Mouse (Mus musculus) MEL (cell line): ENCODE measurements around the gene Cux1.

ENCODE experiments used
- BHLHE40 ChIP-seq: IDR thresholded peaks from 2 replicates; pipeline ENCODE4 v1.6.1; 2012; ENCODE audit warnings: low read depth, mild to moderate bottlenecking, inconsistent platforms, low read length, improper control_type of control experiment, borderline replicate concordance
- CHD2 ChIP-seq: IDR thresholded peaks from 2 replicates; pipeline ENCODE4 v1.6.1; 2011; ENCODE audit warnings: low read length, improper control_type of control experiment
- CTCF ChIP-seq, 3 experiments: IDR thresholded peaks in 2 of 3; conservative IDR thresholded peaks in 1 of 3; 2 replicates each; pipeline ENCODE4 v1.5.1; 2011 to 2012; ENCODE audit warnings: low read length in 3 of 3, low read depth in 2 of 3, mild to moderate bottlenecking in 2 of 3, improper control_type of control experiment in 1 of 3, inconsistent platforms in 1 of 3, mixed read lengths in 1 of 3, moderate library complexity in 1 of 3; ENCODE audit not compliant: control insufficient read depth in 1 of 3, insufficient read depth in 1 of 3, poor library complexity in 1 of 3, severe bottlenecking in 1 of 3
- EP300 ChIP-seq, 2 experiments: IDR thresholded peaks; 2 replicates each; pipeline ENCODE4 v1.6.1; 2011; ENCODE audit warnings: improper control_type of control experiment in 2 of 2, low read length in 2 of 2, low read depth in 1 of 2, mild to moderate bottlenecking in 1 of 2
- POLR2A ChIP-seq, 2 experiments: IDR thresholded peaks; 2 replicates each; pipeline ENCODE4 v1.6.1; 2011 to 2012; ENCODE audit warnings: low read length in 2 of 2, mild to moderate bottlenecking in 2 of 2, control low read depth in 1 of 2, improper control_type of control experiment in 1 of 2, low read depth in 1 of 2, moderate library complexity in 1 of 2; ENCODE audit not compliant: control insufficient read depth in 1 of 2, insufficient read depth in 1 of 2, poor library complexity in 1 of 2
- POLR2AphosphoS2 ChIP-seq: IDR thresholded peaks from 2 replicates; pipeline ENCODE4 v1.6.1; 2011; ENCODE audit warnings: low read length, improper control_type of control experiment
- TBP ChIP-seq: IDR thresholded peaks from 2 replicates; pipeline ENCODE4 v1.8.0; 2011; ENCODE audit warnings: low read depth, low read length, improper control_type of control experiment
- ZNF384 ChIP-seq: IDR thresholded peaks from 2 replicates; pipeline ENCODE4 v1.6.1; 2012; ENCODE audit warnings: low read depth, mild to moderate bottlenecking, inconsistent platforms, low read length, improper control_type of control experiment

DNA sequence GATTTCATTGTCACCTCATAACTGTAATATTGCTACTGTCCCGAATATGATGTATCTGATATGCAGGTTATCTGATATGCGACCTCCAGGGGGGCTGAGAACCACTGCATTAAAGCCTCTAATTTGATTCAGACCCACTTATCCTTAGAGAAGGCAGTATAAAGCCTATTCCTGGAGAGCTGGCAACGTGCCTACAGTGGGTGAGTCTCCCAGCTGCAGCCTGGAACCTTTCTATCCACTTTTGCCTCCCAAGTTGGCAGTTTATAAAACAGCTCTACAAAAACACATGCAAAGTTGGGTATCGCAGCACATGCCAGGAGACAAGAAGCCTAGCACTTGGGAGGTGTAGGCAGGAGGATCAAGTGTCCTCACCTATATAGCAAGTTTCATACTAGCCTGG lies 303.9 kb downstream of the Cux1 start:
- TF ChIP-seq EP300 (IDR thresholded peaks at IDR 0.05; ENCODE audit: low read depth in 1 of 2, low read length in 2 of 2) (no peak), CTCF (IDR thresholded peaks at IDR 0.05 in 2 of 3, conservative IDR thresholded peaks at IDR 0.05 in 1 of 3; ENCODE audit: control insufficient read depth in 1 of 3, insufficient read depth in 1 of 3, low read depth in 2 of 3, low read length in 3 of 3, poor library complexity in 1 of 3, severe bottlenecking in 1 of 3) (no peak), CHD2 (no peak), ZNF384 (no peak), TBP (no peak), BHLHE40 (no peak), POLR2A (IDR thresholded peaks at IDR 0.05; ENCODE audit: control insufficient read depth in 1 of 2, insufficient read depth in 1 of 2, low read depth in 1 of 2, low read length in 2 of 2, poor library complexity in 1 of 2) (no peak), POLR2AphosphoS2 (no peak)
